Mouse (Mus musculus): Measurements from ENCODE around the gene Tex28. TPM values are rescaled to one million over a fixed set of nuclear protein-coding genes. Genes with fewer than 3 reads are reported as not detected.
"Not testable (repeated sequence)": the region's sequence is repeated elsewhere in the genome, so short reads cannot be mapped to it uniquely, and the experiment has no call there.

Tex28 gene
- polyA plus RNA-seq (2015; fragmentation: Nextera tagmentation; extraction: Ambion mirVana): not detected in 2 replicates

DNA sequence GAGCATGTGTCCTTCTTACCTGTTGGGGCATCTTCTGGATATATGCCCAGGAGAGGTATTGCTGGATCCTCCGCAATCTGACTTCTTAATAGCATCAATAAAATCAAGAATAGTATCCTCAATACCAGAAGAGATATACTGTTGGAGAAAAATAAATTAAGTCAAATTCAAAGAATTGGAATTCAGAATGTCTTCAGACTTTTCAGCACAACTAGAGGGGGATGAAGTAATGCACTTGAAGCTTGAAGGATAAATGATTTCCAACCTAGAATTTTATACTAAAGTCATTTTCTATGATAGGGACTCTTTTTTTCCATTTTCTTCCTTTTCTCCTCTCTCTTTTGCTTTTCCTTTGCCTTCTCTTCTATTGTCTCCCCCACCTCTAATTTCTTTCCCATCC is at the start of gene Tex28:
Tex28 (minus strand) TSS at position 101 of the 400 bp plus-strand sequence.
- Histone ChIP-seq H3K9me3 (ENCODE audit: low read length) (no peaks in the 10 kb centered on the region), H3K36me3 (ENCODE audit: insufficient read depth, low read length) (no peaks in the 10 kb centered on the region), H3K4me2 (replicated peaks; ENCODE audit: low read depth, low read length) (no peak within 1 kb of the TSS), H3K4me1 (ENCODE audit: insufficient read depth, low read length) (no peaks in the 10 kb centered on the region), H3K9ac (replicated peaks; ENCODE audit: low read length) (no peak within 1 kb of the TSS), H3K4me3 (ENCODE audit: low read length) (no peak within 1 kb of the TSS), H3K27me3 (ENCODE audit: insufficient read depth, low read length) (no peaks in the 10 kb centered on the region), H3K27ac (ENCODE audit: low read length) (no peak within 1 kb of the TSS)
- 82% methylated on average over 1 of the region's 1 CpGs for WGBS
- no peak for ATAC-seq (ENCODE audit: low FRiP score, low TSS enrichment)

- Histone ChIP-seq H3K4me1 (ENCODE audit: insufficient read depth, low read length) (no peaks in the 10 kb centered on the region), H3K36me3 (ENCODE audit: insufficient read depth, low read length) (no peaks in the 10 kb centered on the region), H3K4me2 (replicated peaks; ENCODE audit: low read depth, low read length) (no peak overlapping the region), H3K9me3 (ENCODE audit: low read length) (no peaks in the 10 kb centered on the region), H3K27ac (ENCODE audit: low read length) (no peak overlapping the region), H3K27me3 (ENCODE audit: insufficient read depth, low read length) (no peaks in the 10 kb centered on the region), H3K4me3 (ENCODE audit: low read length) (no peak overlapping the region), H3K9ac (replicated peaks; ENCODE audit: low read length) (no peak overlapping the region)
- 78% methylated on average over 2 of the region's 2 CpGs for WGBS
- no peak for ATAC-seq (ENCODE audit: low FRiP score, low TSS enrichment)
Observed at GRCm38 (mm10) chrX:74203556-74203955, 35.9 kb upstream of the Tex28 start.

DNA sequence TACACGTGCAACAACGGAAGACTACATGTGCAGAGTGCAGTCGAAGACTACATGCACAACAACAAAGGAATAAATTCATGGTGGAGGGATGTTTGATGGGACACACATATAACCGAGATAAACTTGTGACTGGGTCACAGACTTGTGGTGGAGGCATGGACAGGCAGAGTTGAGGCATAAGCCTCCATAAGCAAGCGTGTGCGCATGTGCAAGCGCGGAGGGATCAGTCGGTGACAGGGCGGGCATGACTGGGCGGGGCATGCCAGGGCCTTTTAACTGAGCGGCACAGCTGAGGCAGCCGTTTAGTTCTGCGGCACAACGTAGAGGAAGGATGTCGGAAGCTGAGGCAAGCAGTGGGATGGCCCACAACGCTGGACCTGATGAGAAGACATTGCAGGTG is 9.3 kb upstream of the Tex28 start, which contains the start of gene Tktl1:
Tktl1 (plus strand) TSS at position 301 of the 400 bp plus-strand sequence.
- Histone ChIP-seq H3K27me3 (ENCODE audit: insufficient read depth, low read length) (no peaks in the 10 kb centered on the region), H3K9ac (replicated peaks; ENCODE audit: low read length) (no peak within 1 kb of the TSS), H3K27ac (ENCODE audit: low read length) (no peak within 1 kb of the TSS), H3K4me2 (replicated peaks; ENCODE audit: low read depth, low read length) (no peak within 1 kb of the TSS), H3K9me3 (ENCODE audit: low read length) (no peaks in the 10 kb centered on the region), H3K4me3 (ENCODE audit: low read length) (no peak within 1 kb of the TSS), H3K4me1 (ENCODE audit: insufficient read depth, low read length) (no peaks in the 10 kb centered on the region), H3K36me3 (ENCODE audit: insufficient read depth, low read length) (no peaks in the 10 kb centered on the region)
- ATAC-seq (ENCODE audit: low FRiP score, low TSS enrichment): no peak
- WGBS: 95% methylated on average over 17 of the region's 17 CpGs

GRCm38 (mm10) chrX:74135263-74135662 is 32.4 kb downstream of the Tex28 start, which contains the start of gene Mecp2:
Mecp2 (minus strand) TSS chrX:74135363.
- not testable (repeated sequence) for H3K4me3 ChIP-seq (ENCODE audit: low read length); ATAC-seq (ENCODE audit: low FRiP score, low TSS enrichment); H3K9ac ChIP-seq (replicated peaks; ENCODE audit: low read length); H3K27ac ChIP-seq (ENCODE audit: low read length); H3K27me3 ChIP-seq (ENCODE audit: insufficient read depth, low read length); H3K9me3 ChIP-seq (ENCODE audit: low read length); H3K4me1 ChIP-seq (ENCODE audit: insufficient read depth, low read length); H3K36me3 ChIP-seq (ENCODE audit: insufficient read depth, low read length); H3K4me2 ChIP-seq (replicated peaks; ENCODE audit: low read depth, low read length)
- WGBS: 10% methylated on average over 1 of the region's 1 CpGs

DNA sequence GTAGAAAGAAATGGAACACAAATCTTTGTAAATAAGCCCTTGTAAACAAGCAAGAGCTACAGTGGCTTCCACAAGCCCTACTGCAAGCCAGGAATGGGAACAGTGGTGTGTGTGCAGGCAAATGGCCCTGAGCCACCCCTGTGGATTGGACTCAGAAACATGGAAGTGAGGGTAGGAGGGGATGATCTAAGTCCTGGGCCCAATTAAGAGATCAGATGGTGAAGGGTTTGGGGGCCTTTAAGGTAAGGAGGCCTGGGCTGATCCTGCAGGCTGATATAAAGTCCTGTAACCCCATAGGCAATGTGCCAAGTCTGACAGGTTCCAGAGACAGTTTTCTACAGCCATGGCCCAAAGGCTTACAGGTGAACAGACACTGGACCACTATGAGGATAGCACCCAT is 40.5 kb downstream of the Tex28 start, which contains the start of gene Opn1mw:
Opn1mw (plus strand) TSS at position 301 of the 400 bp plus-strand sequence.
- Histone ChIP-seq H3K27ac (ENCODE audit: low read length) (no peak within 1 kb of the TSS), H3K4me2 (replicated peaks; ENCODE audit: low read depth, low read length) (no peak within 1 kb of the TSS), H3K9ac (replicated peaks; ENCODE audit: low read length) (no peak within 1 kb of the TSS), H3K27me3 (ENCODE audit: insufficient read depth, low read length) (peaks cover 17% of the 10 kb centered on the region; the same call in 1 of the 2 replicates), H3K9me3 (ENCODE audit: low read length) (no peaks in the 10 kb centered on the region), H3K4me3 (ENCODE audit: low read length) (no peak within 1 kb of the TSS), H3K4me1 (ENCODE audit: insufficient read depth, low read length) (no peaks in the 10 kb centered on the region), H3K36me3 (ENCODE audit: insufficient read depth, low read length) (no peaks in the 10 kb centered on the region)
- ATAC-seq (ENCODE audit: low FRiP score, low TSS enrichment): no peak

DNA sequence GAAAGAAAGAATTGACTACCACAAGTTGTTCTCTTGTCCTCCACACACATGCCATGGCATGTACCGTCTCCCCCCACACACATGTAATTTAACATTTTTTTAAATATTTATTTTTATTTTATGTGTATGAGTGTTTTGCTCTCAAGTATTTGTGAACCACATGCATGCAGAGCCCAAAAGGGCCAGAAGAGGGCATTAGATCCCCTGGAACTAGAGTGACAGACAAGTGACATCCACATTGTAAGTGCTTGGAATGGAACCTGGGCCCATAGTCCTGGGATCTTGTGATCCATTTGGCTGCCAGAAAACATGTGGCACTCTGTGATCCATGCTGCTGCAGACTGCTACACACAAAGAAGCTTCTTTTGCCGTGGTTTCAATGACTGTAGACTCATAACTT is 42.7 kb downstream of the Tex28 start:
- Histone ChIP-seq H3K4me2 (replicated peaks; ENCODE audit: low read depth, low read length) (no peak overlapping the region), H3K9ac (replicated peaks; ENCODE audit: low read length) (no peak overlapping the region), H3K4me3 (ENCODE audit: low read length) (no peak overlapping the region), H3K4me1 (ENCODE audit: insufficient read depth, low read length) (no peaks in the 10 kb centered on the region), H3K9me3 (ENCODE audit: low read length) (no peaks in the 10 kb centered on the region), H3K27me3 (ENCODE audit: insufficient read depth, low read length) (peaks cover 10% of the 10 kb centered on the region; the same call in 1 of the 2 replicates), H3K27ac (ENCODE audit: low read length) (no peak overlapping the region), H3K36me3 (ENCODE audit: insufficient read depth, low read length) (no peaks in the 10 kb centered on the region)
- 67% methylated on average over 2 of the region's 2 CpGs for WGBS
- ATAC-seq (ENCODE audit: low FRiP score, low TSS enrichment): no peak

- Histone ChIP-seq H3K4me1 (ENCODE audit: insufficient read depth, low read length) (no peaks in the 10 kb centered on the region), H3K27me3 (ENCODE audit: insufficient read depth, low read length) (peaks cover 2% of the 10 kb centered on the region; the same call in 1 of the 2 replicates), H3K4me2 (replicated peaks; ENCODE audit: low read depth, low read length) (peak overlapping the region; percentile 48), H3K27ac (ENCODE audit: low read length) (no peak overlapping the region), H3K36me3 (ENCODE audit: insufficient read depth, low read length) (no peaks in the 10 kb centered on the region), H3K9me3 (ENCODE audit: low read length) (no peaks in the 10 kb centered on the region), H3K9ac (replicated peaks; ENCODE audit: low read length) (peak overlapping the region; percentile 44; the same call in 1 of the 2 replicates), H3K4me3 (ENCODE audit: low read length) (peak overlapping the region; percentile 35)
- ATAC-seq (ENCODE audit: low FRiP score, low TSS enrichment): peak; percentile 84
- 21% methylated on average over 10 of the region's 10 CpGs for WGBS
Observed at GRCm38 (mm10) chrX:74115511-74115910, 52.1 kb downstream of the Tex28 start.

DNA sequence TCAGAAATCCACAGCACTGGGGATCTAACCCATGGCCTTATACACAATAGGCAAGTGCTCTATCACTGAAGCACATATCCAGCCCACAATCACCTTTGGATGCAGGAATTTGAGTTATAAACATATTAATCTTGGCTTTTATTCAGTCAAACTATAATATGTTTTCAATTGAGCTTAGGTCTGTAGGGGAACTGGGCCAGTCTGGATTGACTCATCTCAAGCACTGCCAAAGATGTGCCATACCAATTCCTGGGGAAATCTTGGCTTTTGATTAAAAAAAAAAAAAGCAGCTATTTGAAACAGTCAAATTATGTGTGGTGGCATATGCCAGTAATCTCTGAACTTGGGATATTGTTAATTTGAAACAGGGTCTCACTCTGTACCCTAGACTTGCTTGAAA is 53.6 kb downstream of the Tex28 start:
- H3K9me3 ChIP-seq (ENCODE audit: low read length): no peaks in the 10 kb centered on the region
- no peak for ATAC-seq (ENCODE audit: low FRiP score, low TSS enrichment)
- H3K36me3 ChIP-seq (ENCODE audit: insufficient read depth, low read length): no peaks in the 10 kb centered on the region
- no peak overlapping the region for H3K4me3 ChIP-seq (ENCODE audit: low read length)
- H3K27ac ChIP-seq (ENCODE audit: low read length): no peak overlapping the region
- H3K4me1 ChIP-seq (ENCODE audit: insufficient read depth, low read length): no peaks in the 10 kb centered on the region
- no peak overlapping the region for H3K4me2 ChIP-seq (replicated peaks; ENCODE audit: low read depth, low read length)
- peaks cover 2% of the 10 kb centered on the region; the same call in 1 of the 2 replicates for H3K27me3 ChIP-seq (ENCODE audit: insufficient read depth, low read length)
- no peak overlapping the region for H3K9ac ChIP-seq (replicated peaks; ENCODE audit: low read length)

GRCm38 (mm10) chrX:74108747-74109146 is 58.9 kb downstream of the Tex28 start:
- ATAC-seq (ENCODE audit: low FRiP score, low TSS enrichment): no peak
- H3K4me3 ChIP-seq (ENCODE audit: low read length): no peak overlapping the region
- no peak overlapping the region for H3K27ac ChIP-seq (ENCODE audit: low read length)
- H3K4me1 ChIP-seq (ENCODE audit: insufficient read depth, low read length): no peaks in the 10 kb centered on the region
- H3K36me3 ChIP-seq (ENCODE audit: insufficient read depth, low read length): no peaks in the 10 kb centered on the region
- no peak overlapping the region for H3K4me2 ChIP-seq (replicated peaks; ENCODE audit: low read depth, low read length)
- H3K9ac ChIP-seq (replicated peaks; ENCODE audit: low read length): no peak overlapping the region
- no peaks in the 10 kb centered on the region; the same call in 1 of the 2 replicates for H3K27me3 ChIP-seq (ENCODE audit: insufficient read depth, low read length)
- H3K9me3 ChIP-seq (ENCODE audit: low read length): no peaks in the 10 kb centered on the region
- WGBS: 43% methylated on average over 3 of the region's 3 CpGs

DNA sequence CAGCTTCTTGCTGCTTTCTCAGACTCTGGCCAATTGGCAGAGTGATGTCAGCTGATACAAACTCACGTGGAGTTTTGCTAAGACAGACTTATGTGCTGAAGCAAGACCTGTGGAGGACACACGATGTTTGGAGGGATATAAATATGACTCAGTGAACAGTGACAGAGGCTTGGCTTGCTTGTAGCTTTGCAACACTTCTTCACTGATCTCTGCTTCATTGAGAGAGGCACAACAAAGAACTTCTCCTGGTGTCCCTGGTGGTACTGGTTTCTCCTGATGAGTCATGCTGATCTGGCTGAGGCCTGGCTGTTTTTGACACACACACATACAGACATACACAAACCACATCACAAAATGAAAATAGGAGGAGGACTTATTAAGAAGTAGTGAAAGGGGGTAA is 61.7 kb downstream of the Tex28 start:
- no peaks in the 10 kb centered on the region; the same call in 1 of the 2 replicates for H3K27me3 ChIP-seq (ENCODE audit: insufficient read depth, low read length)
- 59% methylated on average over 2 of the region's 2 CpGs for WGBS
- no peak overlapping the region for H3K27ac ChIP-seq (ENCODE audit: low read length)
- H3K9ac ChIP-seq (replicated peaks; ENCODE audit: low read length): no peak overlapping the region
- no peak for ATAC-seq (ENCODE audit: low FRiP score, low TSS enrichment)
- no peaks in the 10 kb centered on the region for H3K36me3 ChIP-seq (ENCODE audit: insufficient read depth, low read length)
- H3K9me3 ChIP-seq (ENCODE audit: low read length): no peaks in the 10 kb centered on the region
- H3K4me1 ChIP-seq (ENCODE audit: insufficient read depth, low read length): no peaks in the 10 kb centered on the region
- H3K4me2 ChIP-seq (replicated peaks; ENCODE audit: low read depth, low read length): no peak overlapping the region
- H3K4me3 ChIP-seq (ENCODE audit: low read length): no peak overlapping the region
